Mouse (Mus musculus): ENCODE results near the gene Gsto2. TPM values are rescaled to one million over a fixed set of nuclear protein-coding genes. Genes with fewer than 3 reads are reported as not detected.

The Gsto2 gene
- 0.71 and 0.97 TPM in 2 replicates for polyA plus RNA-seq (2012; ENCODE audit: insufficient read depth, insufficient read length, missing spikeins)

DNA sequence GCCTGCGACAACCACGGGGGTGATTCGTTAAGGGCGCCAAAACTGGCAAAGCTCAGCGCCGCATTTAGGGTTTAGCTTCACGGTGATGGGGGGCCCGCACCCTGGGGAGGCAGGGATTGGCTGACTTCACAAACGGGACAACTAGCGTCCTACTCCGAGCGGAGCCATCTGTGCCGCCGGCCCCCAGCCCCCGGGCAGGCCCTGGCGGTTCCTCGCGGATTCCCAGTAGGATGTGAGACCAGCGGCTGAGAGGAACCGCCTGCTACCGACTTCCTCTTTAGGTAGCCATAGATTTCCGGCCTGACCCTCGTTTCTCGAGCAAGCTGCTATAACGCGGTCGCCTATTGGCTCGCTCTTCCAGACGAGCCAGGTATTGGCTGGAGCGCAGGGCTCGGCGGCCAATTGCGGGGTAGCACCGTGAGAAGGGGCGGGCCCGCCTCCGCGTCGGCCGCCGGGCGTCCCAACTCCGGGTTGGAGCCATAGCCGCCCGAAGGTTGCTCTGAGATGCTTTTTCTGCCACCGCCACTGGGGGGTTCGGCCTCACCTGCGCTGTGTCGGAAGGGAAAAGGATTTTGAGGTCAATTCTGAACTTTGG is at the start of gene Gsto2:
Gsto2 (plus strand) TSS at position 182 of the 595 bp plus-strand sequence.
- peak within 1 kb of the TSS; percentile 55 for H3K4me3 ChIP-seq (ENCODE audit: insufficient read depth, low read length)
- H3K27ac ChIP-seq (ENCODE audit: insufficient read depth, low read depth, low read length): peak within 1 kb of the TSS; percentile 22
- TF ChIP-seq POLR2A (IDR thresholded peaks at IDR 0.05; ENCODE audit: borderline replicate concordance, low read depth, low read length) (no peak), CTCF (IDR thresholded peaks at IDR 0.05; ENCODE audit: low read depth, low read length) (0 out of 2 replicates have a peak, but pooled peaks have one; percentile 14)
- H3K4me1 ChIP-seq (ENCODE audit: control insufficient read depth, insufficient read depth, low read length): peaks cover 4% of the 10 kb centered on the region

- TF ChIP-seq CTCF (IDR thresholded peaks at IDR 0.05; ENCODE audit: low read depth, low read length) (no peak), POLR2A (IDR thresholded peaks at IDR 0.05; ENCODE audit: borderline replicate concordance, low read depth, low read length) (no peak)
- H3K4me3 ChIP-seq (ENCODE audit: insufficient read depth, low read length): no peak overlapping the region
- H3K27ac ChIP-seq (ENCODE audit: insufficient read depth, low read depth, low read length): no peak overlapping the region
- peaks cover 3% of the 10 kb centered on the region for H3K4me1 ChIP-seq (ENCODE audit: control insufficient read depth, insufficient read depth, low read length)
Observed at GRCm38 (mm10) chr19:47817692-47818091, 47.6 kb upstream of the Gsto2 start.

DNA sequence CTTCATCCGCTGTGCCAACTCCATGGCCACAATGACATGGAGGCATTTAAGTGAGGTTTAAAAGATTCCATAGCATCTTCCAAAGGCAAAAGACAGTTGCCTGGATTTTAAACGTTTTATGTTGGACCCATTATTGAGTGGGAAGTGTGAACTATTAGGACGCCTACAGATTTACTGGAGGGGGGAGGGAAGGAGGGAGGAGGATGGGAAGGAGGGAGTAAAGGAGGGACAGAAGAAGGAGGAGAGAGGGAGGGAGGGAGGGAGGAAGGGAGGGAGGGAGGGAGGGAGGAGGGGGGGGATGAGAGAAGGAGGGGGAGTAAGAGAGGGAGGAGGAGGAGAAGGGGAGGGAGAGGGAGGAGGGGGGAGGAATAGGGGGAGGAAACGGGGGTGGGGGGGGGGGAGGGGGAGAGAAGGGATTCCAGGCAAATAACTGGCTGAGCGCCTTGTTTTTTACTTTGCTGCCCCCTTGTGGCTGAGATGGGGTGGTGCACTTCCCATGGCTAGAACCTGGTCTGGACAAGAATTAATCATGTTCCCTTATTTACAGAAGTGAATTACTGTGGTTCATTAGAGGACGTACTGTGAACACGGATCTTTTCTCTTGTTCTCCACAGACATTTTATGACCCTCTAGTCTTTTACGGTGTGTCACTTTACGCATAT is 44.4 kb upstream of the Gsto2 start:
- TF ChIP-seq CTCF (IDR thresholded peaks at IDR 0.05; ENCODE audit: low read depth, low read length) (peak; percentile 52), POLR2A (IDR thresholded peaks at IDR 0.05; ENCODE audit: borderline replicate concordance, low read depth, low read length) (no peak)
- Histone ChIP-seq H3K27ac (ENCODE audit: insufficient read depth, low read depth, low read length) (peak overlapping the region; percentile 22; the same call in 1 of the 2 replicates), H3K4me3 (ENCODE audit: insufficient read depth, low read length) (no peak overlapping the region), H3K4me1 (ENCODE audit: control insufficient read depth, insufficient read depth, low read length) (peaks cover 3% of the 10 kb centered on the region)

- Histone ChIP-seq H3K4me3 (ENCODE audit: insufficient read depth, low read length) (no peak overlapping the region), H3K27ac (ENCODE audit: insufficient read depth, low read depth, low read length) (peak overlapping the region; percentile 22), H3K4me1 (ENCODE audit: control insufficient read depth, insufficient read depth, low read length) (peaks cover 3% of the 10 kb centered on the region)
- TF ChIP-seq POLR2A (IDR thresholded peaks at IDR 0.05; ENCODE audit: borderline replicate concordance, low read depth, low read length) (no peak), CTCF (IDR thresholded peaks at IDR 0.05; ENCODE audit: low read depth, low read length) (no peak)
Observed at GRCm38 (mm10) chr19:47821494-47821872, 43.9 kb upstream of the Gsto2 start.

- H3K27ac ChIP-seq (ENCODE audit: insufficient read depth, low read depth, low read length): no peak overlapping the region
- TF ChIP-seq POLR2A (IDR thresholded peaks at IDR 0.05; ENCODE audit: borderline replicate concordance, low read depth, low read length): no peak
- TF ChIP-seq CTCF (IDR thresholded peaks at IDR 0.05; ENCODE audit: low read depth, low read length): no peak
- no peak overlapping the region for H3K4me3 ChIP-seq (ENCODE audit: insufficient read depth, low read length)
- H3K4me1 ChIP-seq (ENCODE audit: control insufficient read depth, insufficient read depth, low read length): peaks cover 3% of the 10 kb centered on the region
Observed at GRCm38 (mm10) chr19:47822143-47822796, 43.1 kb upstream of the Gsto2 start.

- H3K4me3 ChIP-seq (ENCODE audit: insufficient read depth, low read length): no peak overlapping the region
- H3K4me1 ChIP-seq (ENCODE audit: control insufficient read depth, insufficient read depth, low read length): peaks cover 3% of the 10 kb centered on the region
- H3K27ac ChIP-seq (ENCODE audit: insufficient read depth, low read depth, low read length): no peak overlapping the region
- TF ChIP-seq CTCF (IDR thresholded peaks at IDR 0.05; ENCODE audit: low read depth, low read length): no peak
- no peak for TF ChIP-seq POLR2A (IDR thresholded peaks at IDR 0.05; ENCODE audit: borderline replicate concordance, low read depth, low read length)
Observed at GRCm38 (mm10) chr19:47824026-47824425, 41.3 kb upstream of the Gsto2 start.

GRCm38 (mm10) chr19:47829913-47830450 is 35.4 kb upstream of the Gsto2 start:
- no peak for TF ChIP-seq CTCF (IDR thresholded peaks at IDR 0.05; ENCODE audit: low read depth, low read length)
- no peak for TF ChIP-seq POLR2A (IDR thresholded peaks at IDR 0.05; ENCODE audit: borderline replicate concordance, low read depth, low read length)
- Histone ChIP-seq H3K4me1 (ENCODE audit: control insufficient read depth, insufficient read depth, low read length) (no peaks in the 10 kb centered on the region), H3K27ac (ENCODE audit: insufficient read depth, low read depth, low read length) (no peak overlapping the region), H3K4me3 (ENCODE audit: insufficient read depth, low read length) (no peak overlapping the region)

- Histone ChIP-seq H3K4me1 (ENCODE audit: control insufficient read depth, insufficient read depth, low read length) (no peaks in the 10 kb centered on the region), H3K27ac (ENCODE audit: insufficient read depth, low read depth, low read length) (no peak overlapping the region), H3K4me3 (ENCODE audit: insufficient read depth, low read length) (no peak overlapping the region)
- TF ChIP-seq CTCF (IDR thresholded peaks at IDR 0.05; ENCODE audit: low read depth, low read length) (no peak), POLR2A (IDR thresholded peaks at IDR 0.05; ENCODE audit: borderline replicate concordance, low read depth, low read length) (no peak)
Observed at GRCm38 (mm10) chr19:47831111-47831510, 34.2 kb upstream of the Gsto2 start.

DNA sequence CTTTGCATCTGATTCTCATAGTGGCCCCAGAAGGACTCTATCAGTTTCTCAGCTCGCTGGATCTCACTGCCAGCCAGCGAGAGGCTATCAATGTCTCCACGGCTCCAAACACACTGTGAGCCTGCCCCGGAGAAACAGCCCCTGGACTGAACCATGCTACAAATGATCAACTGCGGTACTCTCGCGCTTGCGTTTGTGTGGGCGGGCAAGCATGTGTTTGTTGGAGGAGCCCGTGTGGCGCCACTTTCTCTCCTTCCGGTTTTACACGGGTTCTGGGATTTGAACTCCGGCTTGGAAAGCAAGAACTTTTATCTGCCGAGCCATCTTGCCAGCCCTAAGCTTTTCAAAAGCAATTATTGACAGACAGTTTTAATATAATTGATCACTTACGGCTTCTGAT is 33.0 kb upstream of the Gsto2 start:
- no peak for TF ChIP-seq POLR2A (IDR thresholded peaks at IDR 0.05; ENCODE audit: borderline replicate concordance, low read depth, low read length)
- TF ChIP-seq CTCF (IDR thresholded peaks at IDR 0.05; ENCODE audit: low read depth, low read length): no peak
- H3K4me1 ChIP-seq (ENCODE audit: control insufficient read depth, insufficient read depth, low read length): no peaks in the 10 kb centered on the region
- H3K27ac ChIP-seq (ENCODE audit: insufficient read depth, low read depth, low read length): no peak overlapping the region
- H3K4me3 ChIP-seq (ENCODE audit: insufficient read depth, low read length): no peak overlapping the region
